Mouse (Mus musculus) cerebellum, adult 2 months (tissue): ENCODE results near the gene Mapk9.

Experiments
- CTCF ChIP-seq: fragments of 200-500 bp; IDR thresholded peaks from 2 replicates; pipeline ENCODE4 v1.5.1; 2011; ENCODE audit warnings: low read depth, mild to moderate bottlenecking, control low read depth, low read length, moderate library complexity, borderline replicate concordance; ENCODE audit not compliant: insufficient read depth
- POLR2A ChIP-seq: fragments of 200-500 bp; IDR thresholded peaks from 2 replicates; pipeline ENCODE4 v1.6.1; 2011; ENCODE audit warnings: low read length, control low read depth, borderline replicate concordance; ENCODE audit not compliant: insufficient read depth

GRCm38 (mm10) chr11:49918521-49919180, 72.1 kb downstream of the Mapk9 start:
- TF ChIP-seq POLR2A = no peak
- no peak for TF ChIP-seq CTCF
